9 mouse cellular contexts compared by ENCODE assay signal in the genomic region with DNA sequence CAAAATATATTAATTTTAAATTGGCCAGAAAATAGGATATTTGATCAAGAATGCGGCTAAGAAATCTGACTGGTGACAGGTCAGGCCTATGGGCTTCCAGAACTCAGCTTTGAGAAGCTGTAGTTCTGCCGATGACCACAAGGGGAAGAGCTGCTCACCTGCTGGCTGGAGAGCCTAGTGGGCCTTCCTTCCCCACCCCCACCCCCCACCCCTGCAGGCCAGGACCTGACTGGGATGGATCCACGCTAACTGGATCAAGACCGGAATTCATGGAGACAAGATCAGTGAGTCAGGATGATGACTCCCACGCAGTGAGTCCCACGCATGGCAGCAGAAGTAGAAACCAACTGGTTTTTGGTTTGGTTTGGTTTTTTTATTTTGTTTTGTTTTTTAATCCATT. TPM values are rescaled to one million over a fixed set of nuclear protein-coding genes. Genes with fewer than 3 reads are reported as not detected.
DNase-seq lines count a peak whose midpoint lies in the region; ATAC-seq lines count a peak whose summit lies in the region.
"Had no signal": no experiment of that assay in that cellular context is flagged by ENCODE, and none has a peak within 500 bp of the region (broad histone marks: within the 10 kb centered on the region; RNA-seq: fewer than 3 reads in every experiment).

No protein-coding gene starts in this region.

- H3K4me1 ChIP-seq in hindbrain, embryonic 10.5 days (replicated peaks): peaks cover 12% of the 10 kb centered on the region
- H3K4me1 ChIP-seq in hindbrain, embryonic 14.5 days (replicated peaks; ENCODE audit: control insufficient read depth, insufficient read depth, low read length): no peaks in the 10 kb centered on the region

- H3K27me3 ChIP-seq in hindbrain, embryonic 10.5 days (ENCODE audit: insufficient read depth, poor library complexity, severe bottlenecking): no peaks in the 10 kb centered on the region
- H3K27me3 ChIP-seq in hindbrain, embryonic 14.5 days (ENCODE audit: control insufficient read depth, insufficient read depth, low read length): no peaks in the 10 kb centered on the region
- H3K27me3 ChIP-seq: neural tube, embryonic 13.5 days had no signal

- H3K9me3 ChIP-seq in hindbrain, embryonic 10.5 days: no peaks in the 10 kb centered on the region
- no peaks in the 10 kb centered on the region for H3K9me3 ChIP-seq in hindbrain, embryonic 14.5 days (ENCODE audit: control insufficient read depth, low read length)
- H3K9me3 ChIP-seq: neural tube, embryonic 13.5 days had no signal

- ATAC-seq in hindbrain, embryonic 14.5 days (ENCODE audit: low FRiP score): no peak

- no peak overlapping the region for H3K4me2 ChIP-seq in hindbrain, embryonic 14.5 days (replicated peaks)
- H3K4me2 ChIP-seq: neural tube, embryonic 13.5 days had no signal

- peaks cover 15% of the 10 kb centered on the region for H3K36me3 ChIP-seq in hindbrain, embryonic 10.5 days
- H3K36me3 ChIP-seq in hindbrain, embryonic 14.5 days (replicated peaks; ENCODE audit: control insufficient read depth, insufficient read depth): no peaks in the 10 kb centered on the region

- peak; percentile 38 for DNase-seq in hindbrain, embryonic 10.5 days (ENCODE audit: low spot score)
- no peak for DNase-seq in hindbrain, embryonic 14.5 days (ENCODE audit: low spot score)
- DNase-seq in A20 (ENCODE audit: low read depth, low spot score): peak; percentile 59
- peak; percentile 4 for DNase-seq in T-cell, adult 2 months (ENCODE audit: low spot score)
- DNase-seq in lung, postnatal 10 days: peak; percentile 41
- no peak for DNase-seq in right cerebral cortex, adult 18-20 months
- no peak for DNase-seq in adrenal gland, postnatal 36 days
- no peak for DNase-seq in urinary bladder, postnatal 10 days (ENCODE audit: low spot score)

- H3K9ac ChIP-seq in hindbrain, embryonic 14.5 days: no peak overlapping the region
- H3K9ac ChIP-seq: neural tube, embryonic 13.5 days had no signal

- 85% methylated on average over 6 of the region's 6 CpGs for WGBS in hindbrain, embryonic 10.5 days
- WGBS in hindbrain, embryonic 14.5 days: 82% methylated on average over 6 of the region's 6 CpGs

- no peak overlapping the region for H3K27ac ChIP-seq in hindbrain, embryonic 10.5 days
- H3K27ac ChIP-seq in hindbrain, embryonic 14.5 days: no peak overlapping the region
- H3K27ac ChIP-seq: neural tube, embryonic 13.5 days had no signal

- no peak overlapping the region for H3K4me3 ChIP-seq in hindbrain, embryonic 10.5 days
- H3K4me3 ChIP-seq in hindbrain, embryonic 14.5 days (replicated peaks; ENCODE audit: low read length): no peak overlapping the region
- H3K4me3 ChIP-seq: neural tube, embryonic 13.5 days had no signal

RNA-seq across cellular contexts. Expression of a gene that starts 46.3 kb away (rescaled TPM):
- polyA plus RNA-seq in hindbrain, embryonic 10.5 days (2016; fragmentation: Nextera tagmentation; extraction: Ambion mirVana): 60.8 and 63.2 TPM in 2 replicates
- polyA plus RNA-seq in hindbrain, embryonic 14.5 days (2014; fragmentation: Nextera tagmentation; extraction: Ambion mirVana): 81.7 and 86.8 TPM in 2 replicates
- 10 to 100 TPM; 40.9 to 50.1 TPM for total RNA-seq in adrenal gland, postnatal 36 days (2021)

RNA-seq across cellular contexts. Expression of a gene that starts 56.1 kb away (rescaled TPM):
- polyA plus RNA-seq in hindbrain, embryonic 10.5 days (2016; fragmentation: Nextera tagmentation; extraction: Ambion mirVana): 51.0 and 59.6 TPM in 2 replicates
- 42.6 and 49.1 TPM in 2 replicates for polyA plus RNA-seq in hindbrain, embryonic 14.5 days (2014; fragmentation: Nextera tagmentation; extraction: Ambion mirVana)
- total RNA-seq in adrenal gland, postnatal 36 days (2021): 10 to 100 TPM; 67.6 to 72.7 TPM

Comparison
In these comparisons a context has a peak if more than half of its experiments do, and no peak if none do; other contexts are left out.
1. DNase-seq: peak in hindbrain, embryonic 10.5 days (single experiment), A20 (single experiment), T-cell, adult 2 months (single experiment) and lung, postnatal 10 days (single experiment); none in hindbrain, embryonic 14.5 days (single experiment), right cerebral cortex, adult 18-20 months (single experiment), adrenal gland, postnatal 36 days (0 of 2) and urinary bladder, postnatal 10 days (single experiment).